Mouse (Mus musculus) common myeloid progenitor, adult 5-6 weeks (primary cell): ENCODE measurements around the gene Trim62. TPM values are rescaled to one million over a fixed set of nuclear protein-coding genes. Genes with fewer than 3 reads are reported as not detected.

ENCODE experiments used
- ATAC-seq: replicated peaks from 2 replicates; pipeline ENCODE4 v1.8.0; 2016; ENCODE audit warnings: low read depth, mild to moderate bottlenecking, moderate TSS enrichment, inconsistent platforms; ENCODE audit not compliant: poor library complexity, severe bottlenecking
- total RNA-seq: library from RNA; stranded (forward); fragments of 200-1000, 187-1606 nt; gene quantifications from 2 replicates; pipeline ENCODE4 v1.2.3, GENCODE M21; 2017

Gene Trim62
- total RNA-seq, 1 experiment from 2014 or later = 0.37 TPM

- ATAC-seq = no peak
Observed at GRCm38 (mm10) chr4:128905251-128905650, 21.9 kb downstream of the Trim62 start.

- ATAC-seq = no peak
Observed at GRCm38 (mm10) chr4:128906757-128907156, 23.4 kb downstream of the Trim62 start.

GRCm38 (mm10) chr4:128907238-128907968 is 24.0 kb downstream of the Trim62 start:
- no peak for ATAC-seq

- ATAC-seq = peak; percentile 88
Observed at GRCm38 (mm10) chr4:128908586-128909377, 25.4 kb downstream of the Trim62 start.

GRCm38 (mm10) chr4:128909378-128909831 is 26.0 kb downstream of the Trim62 start:
- ATAC-seq = no peak

- no peak for ATAC-seq
Observed at GRCm38 (mm10) chr4:128910276-128911063, 27.1 kb downstream of the Trim62 start.

GRCm38 (mm10) chr4:128912085-128912484 is 28.7 kb downstream of the Trim62 start:
- ATAC-seq = no peak

- ATAC-seq = peak; percentile 70
Observed at GRCm38 (mm10) chr4:128913794-128914193, 30.4 kb downstream of the Trim62 start.

- ATAC-seq = no peak
Observed at GRCm38 (mm10) chr4:128917119-128917518, 33.7 kb downstream of the Trim62 start.

- ATAC-seq = no peak
Observed at GRCm38 (mm10) chr4:128917756-128918155, 34.4 kb downstream of the Trim62 start.

GRCm38 (mm10) chr4:128918187-128918586 is 34.8 kb downstream of the Trim62 start:
- 0 out of 2 replicates have a peak, but pooled peaks have one; percentile 35 for ATAC-seq

GRCm38 (mm10) chr4:128919106-128919505 is 35.7 kb downstream of the Trim62 start:
- no peak for ATAC-seq

GRCm38 (mm10) chr4:128923603-128924002 is 40.2 kb downstream of the Trim62 start:
- no peak for ATAC-seq

GRCm38 (mm10) chr4:128924841-128925606 is 41.6 kb downstream of the Trim62 start:
- peak; percentile 98 for ATAC-seq

GRCm38 (mm10) chr4:128932783-128933182 is 49.4 kb downstream of the Trim62 start:
- no peak for ATAC-seq

- ATAC-seq = no peak
Observed at GRCm38 (mm10) chr4:128935595-128935994, 52.2 kb downstream of the Trim62 start.

- ATAC-seq = no peak
Observed at GRCm38 (mm10) chr4:128942346-128942745, 59.0 kb downstream of the Trim62 start.

GRCm38 (mm10) chr4:128946736-128947135 is 63.4 kb downstream of the Trim62 start:
- no peak for ATAC-seq

- ATAC-seq = peak; percentile 48
Observed at GRCm38 (mm10) chr4:128947326-128947933, 64.0 kb downstream of the Trim62 start.
